Mouse (Mus musculus): ENCODE measurements around the gene Aloxe3. TPM values are rescaled to one million over a fixed set of nuclear protein-coding genes. Genes with fewer than 3 reads are reported as not detected.

Aloxe3 gene
- polyA plus RNA-seq (2014; fragmentation: Illumina TruSeq; extraction: RNeasy Lipid Tissue Mini Kit (QIAGEN cat#74804); ENCODE audit: low read depth, low replicate concordance) = not detected

GRCm38 (mm10) chr11:69125852-69125918 is at the start of gene Aloxe3:
TSS of gene Aloxe3 (plus strand) at chr11:69125896.

GRCm38 (mm10) chr11:69088103-69088855 is 37.4 kb upstream of the Aloxe3 start, which contains the start of gene Vamp2:
TSS of gene Vamp2 (plus strand) at chr11:69088490.

GRCm38 (mm10) chr11:69094697-69095429 is 30.8 kb upstream of the Aloxe3 start, which contains the start of gene Per1:
TSS of gene Per1 (plus strand) at chr11:69095217.

GRCm38 (mm10) chr11:69120221-69121000 is 5.3 kb upstream of the Aloxe3 start, which contains the start of gene Hes7:
TSS of gene Hes7 (plus strand) at chr11:69120404.

GRCm38 (mm10) chr11:69122336-69122951 is 3.3 kb upstream of the Aloxe3 start, which contains the start of gene 9130213A22Rik:
TSS of gene 9130213A22Rik (minus strand) at chr11:69122589.

GRCm38 (mm10) chr11:69156800-69157199 is 31.1 kb downstream of the Aloxe3 start, which contains the start of gene Alox12b:
TSS of gene Alox12b (plus strand) at chr11:69156989.

GRCm38 (mm10) chr11:69197743-69198142 is 72.0 kb downstream of the Aloxe3 start, which contains the start of gene Alox8:
TSS of gene Alox8 (minus strand) at chr11:69197843.

Other genes with a start within 250 kb of the Aloxe3 start
- not detected for gene Rnf222, start 237.3 kb upstream of the Aloxe3 start, polyA plus RNA-seq (2014; fragmentation: Illumina TruSeq; extraction: RNeasy Lipid Tissue Mini Kit (QIAGEN cat#74804); ENCODE audit: low read depth, low replicate concordance)
- 170 TPM for gene Rpl26, start 224.3 kb upstream of the Aloxe3 start, polyA plus RNA-seq (2014; fragmentation: Illumina TruSeq; extraction: RNeasy Lipid Tissue Mini Kit (QIAGEN cat#74804); ENCODE audit: low read depth, low replicate concordance)
- 0.65 TPM for gene Odf4, start 198.8 kb upstream of the Aloxe3 start, polyA plus RNA-seq (2014; fragmentation: Illumina TruSeq; extraction: RNeasy Lipid Tissue Mini Kit (QIAGEN cat#74804); ENCODE audit: low read depth, low replicate concordance)
- gene Arhgef15, start 168.4 kb upstream of the Aloxe3 start, polyA plus RNA-seq (2014; fragmentation: Illumina TruSeq; extraction: RNeasy Lipid Tissue Mini Kit (QIAGEN cat#74804); ENCODE audit: low read depth, low replicate concordance) = 3.4 TPM
- 21.4 TPM for gene Slc25a35, start 157.8 kb upstream of the Aloxe3 start, polyA plus RNA-seq (2014; fragmentation: Illumina TruSeq; extraction: RNeasy Lipid Tissue Mini Kit (QIAGEN cat#74804); ENCODE audit: low read depth, low replicate concordance)
- gene Rangrf, start 150.7 kb upstream of the Aloxe3 start, polyA plus RNA-seq (2014; fragmentation: Illumina TruSeq; extraction: RNeasy Lipid Tissue Mini Kit (QIAGEN cat#74804); ENCODE audit: low read depth, low replicate concordance) = 11.7 TPM
- 7.2 TPM for gene Pfas, start 117.4 kb upstream of the Aloxe3 start, polyA plus RNA-seq (2014; fragmentation: Illumina TruSeq; extraction: RNeasy Lipid Tissue Mini Kit (QIAGEN cat#74804); ENCODE audit: low read depth, low replicate concordance)
- 3.9 TPM for gene Ctc1, start 110.0 kb upstream of the Aloxe3 start, polyA plus RNA-seq (2014; fragmentation: Illumina TruSeq; extraction: RNeasy Lipid Tissue Mini Kit (QIAGEN cat#74804); ENCODE audit: low read depth, low replicate concordance)
- gene Aurkb, start 80.2 kb upstream of the Aloxe3 start, polyA plus RNA-seq (2014; fragmentation: Illumina TruSeq; extraction: RNeasy Lipid Tissue Mini Kit (QIAGEN cat#74804); ENCODE audit: low read depth, low replicate concordance) = 0.24 TPM
- gene Borcs6, start 66.2 kb upstream of the Aloxe3 start, polyA plus RNA-seq (2014; fragmentation: Illumina TruSeq; extraction: RNeasy Lipid Tissue Mini Kit (QIAGEN cat#74804); ENCODE audit: low read depth, low replicate concordance) = 2.9 TPM
- 3.8 TPM for gene Tmem107, start 55.1 kb upstream of the Aloxe3 start, polyA plus RNA-seq (2014; fragmentation: Illumina TruSeq; extraction: RNeasy Lipid Tissue Mini Kit (QIAGEN cat#74804); ENCODE audit: low read depth, low replicate concordance)
- 62.6 TPM for gene Vamp2, start 37.4 kb upstream of the Aloxe3 start, polyA plus RNA-seq (2014; fragmentation: Illumina TruSeq; extraction: RNeasy Lipid Tissue Mini Kit (QIAGEN cat#74804); ENCODE audit: low read depth, low replicate concordance)
- 0.24 TPM for gene Per1, start 30.7 kb upstream of the Aloxe3 start, polyA plus RNA-seq (2014; fragmentation: Illumina TruSeq; extraction: RNeasy Lipid Tissue Mini Kit (QIAGEN cat#74804); ENCODE audit: low read depth, low replicate concordance)
- gene Hes7, start 5.5 kb upstream of the Aloxe3 start, polyA plus RNA-seq (2014; fragmentation: Illumina TruSeq; extraction: RNeasy Lipid Tissue Mini Kit (QIAGEN cat#74804); ENCODE audit: low read depth, low replicate concordance) = not detected
- gene 9130213A22Rik, start 3.3 kb upstream of the Aloxe3 start, polyA plus RNA-seq (2014; fragmentation: Illumina TruSeq; extraction: RNeasy Lipid Tissue Mini Kit (QIAGEN cat#74804); ENCODE audit: low read depth, low replicate concordance) = not detected
- gene Alox12b, start 31.1 kb downstream of the Aloxe3 start, polyA plus RNA-seq (2014; fragmentation: Illumina TruSeq; extraction: RNeasy Lipid Tissue Mini Kit (QIAGEN cat#74804); ENCODE audit: low read depth, low replicate concordance) = not detected
- not detected for gene Alox8, start 71.9 kb downstream of the Aloxe3 start, polyA plus RNA-seq (2014; fragmentation: Illumina TruSeq; extraction: RNeasy Lipid Tissue Mini Kit (QIAGEN cat#74804); ENCODE audit: low read depth, low replicate concordance)
- not detected for gene Gucy2e, start 111.1 kb downstream of the Aloxe3 start, polyA plus RNA-seq (2014; fragmentation: Illumina TruSeq; extraction: RNeasy Lipid Tissue Mini Kit (QIAGEN cat#74804); ENCODE audit: low read depth, low replicate concordance)
- 1.6 TPM for gene Cntrob, start 197.9 kb downstream of the Aloxe3 start, polyA plus RNA-seq (2014; fragmentation: Illumina TruSeq; extraction: RNeasy Lipid Tissue Mini Kit (QIAGEN cat#74804); ENCODE audit: low read depth, low replicate concordance)
- 43.8 TPM for gene Trappc1, start 198.1 kb downstream of the Aloxe3 start, polyA plus RNA-seq (2014; fragmentation: Illumina TruSeq; extraction: RNeasy Lipid Tissue Mini Kit (QIAGEN cat#74804); ENCODE audit: low read depth, low replicate concordance)
- 0.40 TPM for gene Kcnab3, start 200.4 kb downstream of the Aloxe3 start, polyA plus RNA-seq (2014; fragmentation: Illumina TruSeq; extraction: RNeasy Lipid Tissue Mini Kit (QIAGEN cat#74804); ENCODE audit: low read depth, low replicate concordance)
- gene Rnf227, start 214.6 kb downstream of the Aloxe3 start, polyA plus RNA-seq (2014; fragmentation: Illumina TruSeq; extraction: RNeasy Lipid Tissue Mini Kit (QIAGEN cat#74804); ENCODE audit: low read depth, low replicate concordance) = 4.6 TPM
- gene Chd3, start 243.5 kb downstream of the Aloxe3 start, polyA plus RNA-seq (2014; fragmentation: Illumina TruSeq; extraction: RNeasy Lipid Tissue Mini Kit (QIAGEN cat#74804); ENCODE audit: low read depth, low replicate concordance) = 20.4 TPM